Mouse (Mus musculus): ENCODE data around the gene Cap2. TPM values are rescaled to one million over a fixed set of nuclear protein-coding genes. Genes with fewer than 3 reads are reported as not detected.
A peak's percentile ranks its signal among the peaks of the same experiment; 100 is the strongest.

The Cap2 gene
- polyA plus RNA-seq, 1 experiment from 2014 or later, result 8.5 TPM

GRCm38 (mm10) chr13:46616673-46617362, 115.2 kb downstream of the Cap2 start:
- no peak overlapping the region for H3K4me2 ChIP-seq (replicated peaks; ENCODE audit: low read depth, low read length)
- H3K9ac ChIP-seq (replicated peaks; ENCODE audit: low read depth, low read length), result no peak overlapping the region
- H3K9me3 ChIP-seq (ENCODE audit: control insufficient read depth, low read depth, low read length), result no peaks in the 10 kb centered on the region
- H3K4me3 ChIP-seq (ENCODE audit: low read depth, low read length), result no peak overlapping the region
- 86% methylated on average over 19 of the region's 19 CpGs for WGBS
- H3K27ac ChIP-seq (ENCODE audit: low read length), result no peak overlapping the region
- no peaks in the 10 kb centered on the region for H3K27me3 ChIP-seq (ENCODE audit: control insufficient read depth, insufficient read depth, low read length)
- no peak for ATAC-seq (ENCODE audit: insufficient number of reproducible peaks, insufficient read depth, low FRiP score, low read depth)
- no peaks in the 10 kb centered on the region for H3K36me3 ChIP-seq (ENCODE audit: control insufficient read depth, insufficient read depth, low read length)
- peaks cover 10% of the 10 kb centered on the region for H3K4me1 ChIP-seq (ENCODE audit: control insufficient read depth, insufficient read depth, low read length)

GRCm38 (mm10) chr13:46619633-46620032, 118.0 kb downstream of the Cap2 start:
- peak overlapping the region; percentile 24 for H3K4me2 ChIP-seq (replicated peaks; ENCODE audit: low read depth, low read length)
- 0 out of 2 replicates have a peak overlapping the region, but pooled peaks have one; percentile 27 for H3K27ac ChIP-seq (ENCODE audit: low read length)
- no peak overlapping the region for H3K9ac ChIP-seq (replicated peaks; ENCODE audit: low read depth, low read length)
- H3K4me3 ChIP-seq (ENCODE audit: low read depth, low read length), result peak overlapping the region; percentile 1; the same call in 1 of the 2 replicates
- H3K27me3 ChIP-seq (ENCODE audit: control insufficient read depth, insufficient read depth, low read length), result no peaks in the 10 kb centered on the region
- WGBS, result 17% methylated on average over 11 of the region's 11 CpGs
- no peaks in the 10 kb centered on the region for H3K9me3 ChIP-seq (ENCODE audit: control insufficient read depth, low read depth, low read length)
- H3K36me3 ChIP-seq (ENCODE audit: control insufficient read depth, insufficient read depth, low read length), result no peaks in the 10 kb centered on the region
- no peak for ATAC-seq (ENCODE audit: insufficient number of reproducible peaks, insufficient read depth, low FRiP score, low read depth)
- peaks cover 10% of the 10 kb centered on the region for H3K4me1 ChIP-seq (ENCODE audit: control insufficient read depth, insufficient read depth, low read length)

DNA sequence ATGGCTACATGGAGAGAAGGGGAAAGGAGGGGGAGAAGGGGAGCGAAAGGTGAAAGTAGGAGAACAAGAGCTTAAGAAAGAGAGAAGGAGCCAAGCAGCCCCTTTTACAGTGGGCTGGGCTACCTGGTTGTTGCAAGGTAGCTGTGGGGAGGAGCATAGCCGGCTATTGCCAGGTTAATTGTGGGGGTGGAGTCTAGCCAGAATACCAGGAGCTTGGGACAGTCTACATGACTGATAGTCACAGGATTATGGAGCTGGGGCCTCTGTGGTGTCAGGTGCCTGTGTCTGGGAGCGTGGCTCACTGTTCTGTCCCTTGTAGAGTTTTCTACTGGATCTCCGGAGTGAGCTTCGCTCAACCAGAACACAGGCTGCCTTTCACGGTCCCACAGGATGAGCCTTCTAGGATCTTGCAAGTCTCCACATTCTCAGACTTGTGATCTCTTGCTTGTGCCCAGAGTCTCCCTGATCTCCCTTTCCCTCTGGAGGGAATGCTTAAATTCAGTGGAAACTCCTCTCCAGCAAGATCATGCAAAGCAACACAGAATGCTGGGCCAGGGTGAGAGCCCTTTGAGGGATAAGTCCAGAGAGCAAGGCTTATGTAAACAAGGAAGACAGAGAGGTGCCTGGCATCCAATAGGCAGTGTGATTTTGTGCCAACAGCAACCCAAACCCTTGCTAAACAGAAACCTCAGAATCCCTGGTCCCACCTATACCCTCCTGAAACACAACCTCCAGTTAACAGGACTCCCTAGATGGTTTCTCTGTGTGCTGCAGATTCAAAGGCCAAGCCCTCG, 119.5 kb downstream of the Cap2 start:
- no peak overlapping the region for H3K27ac ChIP-seq (ENCODE audit: low read length)
- ATAC-seq (ENCODE audit: insufficient number of reproducible peaks, insufficient read depth, low FRiP score, low read depth), result no peak
- no peak overlapping the region for H3K4me2 ChIP-seq (replicated peaks; ENCODE audit: low read depth, low read length)
- H3K9ac ChIP-seq (replicated peaks; ENCODE audit: low read depth, low read length), result no peak overlapping the region
- H3K4me1 ChIP-seq (ENCODE audit: control insufficient read depth, insufficient read depth, low read length), result peaks cover 10% of the 10 kb centered on the region
- no peak overlapping the region for H3K4me3 ChIP-seq (ENCODE audit: low read depth, low read length)
- WGBS, result 79% methylated on average over 7 of the region's 7 CpGs
- no peaks in the 10 kb centered on the region for H3K27me3 ChIP-seq (ENCODE audit: control insufficient read depth, insufficient read depth, low read length)
- H3K36me3 ChIP-seq (ENCODE audit: control insufficient read depth, insufficient read depth, low read length), result no peaks in the 10 kb centered on the region
- H3K9me3 ChIP-seq (ENCODE audit: control insufficient read depth, low read depth, low read length), result no peaks in the 10 kb centered on the region

- no peak overlapping the region for H3K9ac ChIP-seq (replicated peaks; ENCODE audit: low read depth, low read length)
- no peak overlapping the region for H3K27ac ChIP-seq (ENCODE audit: low read length)
- no peak overlapping the region for H3K4me3 ChIP-seq (ENCODE audit: low read depth, low read length)
- ATAC-seq (ENCODE audit: insufficient number of reproducible peaks, insufficient read depth, low FRiP score, low read depth), result no peak
- H3K4me1 ChIP-seq (ENCODE audit: control insufficient read depth, insufficient read depth, low read length), result no peaks in the 10 kb centered on the region
- H3K36me3 ChIP-seq (ENCODE audit: control insufficient read depth, insufficient read depth, low read length), result no peaks in the 10 kb centered on the region
- WGBS, result 86% methylated on average over 9 of the region's 9 CpGs
- H3K27me3 ChIP-seq (ENCODE audit: control insufficient read depth, insufficient read depth, low read length), result no peaks in the 10 kb centered on the region
- no peak overlapping the region for H3K4me2 ChIP-seq (replicated peaks; ENCODE audit: low read depth, low read length)
- H3K9me3 ChIP-seq (ENCODE audit: control insufficient read depth, low read depth, low read length), result no peaks in the 10 kb centered on the region
Measured at GRCm38 (mm10) chr13:46626608-46627007, 125.0 kb downstream of the Cap2 start.

GRCm38 (mm10) chr13:46627841-46628240, 126.2 kb downstream of the Cap2 start:
- H3K27me3 ChIP-seq (ENCODE audit: control insufficient read depth, insufficient read depth, low read length), result no peaks in the 10 kb centered on the region
- no peak overlapping the region for H3K4me3 ChIP-seq (ENCODE audit: low read depth, low read length)
- no peak overlapping the region for H3K27ac ChIP-seq (ENCODE audit: low read length)
- H3K4me2 ChIP-seq (replicated peaks; ENCODE audit: low read depth, low read length), result no peak overlapping the region
- H3K9ac ChIP-seq (replicated peaks; ENCODE audit: low read depth, low read length), result no peak overlapping the region
- no peak for ATAC-seq (ENCODE audit: insufficient number of reproducible peaks, insufficient read depth, low FRiP score, low read depth)
- no peaks in the 10 kb centered on the region for H3K4me1 ChIP-seq (ENCODE audit: control insufficient read depth, insufficient read depth, low read length)
- H3K9me3 ChIP-seq (ENCODE audit: control insufficient read depth, low read depth, low read length), result no peaks in the 10 kb centered on the region
- 64% methylated on average over 10 of the region's 10 CpGs for WGBS
- H3K36me3 ChIP-seq (ENCODE audit: control insufficient read depth, insufficient read depth, low read length), result no peaks in the 10 kb centered on the region

GRCm38 (mm10) chr13:46629391-46629790, 127.7 kb downstream of the Cap2 start:
- Histone ChIP-seq H3K36me3 (ENCODE audit: control insufficient read depth, insufficient read depth, low read length) (no peaks in the 10 kb centered on the region), H3K9me3 (ENCODE audit: control insufficient read depth, low read depth, low read length) (no peaks in the 10 kb centered on the region), H3K9ac (replicated peaks; ENCODE audit: low read depth, low read length) (no peak overlapping the region), H3K4me2 (replicated peaks; ENCODE audit: low read depth, low read length) (no peak overlapping the region), H3K4me3 (ENCODE audit: low read depth, low read length) (no peak overlapping the region), H3K4me1 (ENCODE audit: control insufficient read depth, insufficient read depth, low read length) (no peaks in the 10 kb centered on the region), H3K27ac (ENCODE audit: low read length) (no peak overlapping the region), H3K27me3 (ENCODE audit: control insufficient read depth, insufficient read depth, low read length) (no peaks in the 10 kb centered on the region)
- 56% methylated on average over 6 of the region's 6 CpGs for WGBS
- ATAC-seq (ENCODE audit: insufficient number of reproducible peaks, insufficient read depth, low FRiP score, low read depth), result no peak

- H3K4me2 ChIP-seq (replicated peaks; ENCODE audit: low read depth, low read length), result no peak overlapping the region
- no peak overlapping the region for H3K9ac ChIP-seq (replicated peaks; ENCODE audit: low read depth, low read length)
- WGBS, result 45% methylated on average over 4 of the region's 4 CpGs
- H3K27me3 ChIP-seq (ENCODE audit: control insufficient read depth, insufficient read depth, low read length), result no peaks in the 10 kb centered on the region
- H3K4me3 ChIP-seq (ENCODE audit: low read depth, low read length), result no peak overlapping the region
- H3K36me3 ChIP-seq (ENCODE audit: control insufficient read depth, insufficient read depth, low read length), result no peaks in the 10 kb centered on the region
- H3K27ac ChIP-seq (ENCODE audit: low read length), result no peak overlapping the region
- ATAC-seq (ENCODE audit: insufficient number of reproducible peaks, insufficient read depth, low FRiP score, low read depth), result no peak
- H3K9me3 ChIP-seq (ENCODE audit: control insufficient read depth, low read depth, low read length), result no peaks in the 10 kb centered on the region
- no peaks in the 10 kb centered on the region for H3K4me1 ChIP-seq (ENCODE audit: control insufficient read depth, insufficient read depth, low read length)
Measured at GRCm38 (mm10) chr13:46632796-46633195, 131.1 kb downstream of the Cap2 start.

- WGBS, result 52% methylated on average over 18 of the region's 18 CpGs
Measured at GRCm38 (mm10) chr13:46633320-46634132, 131.9 kb downstream of the Cap2 start.

More at GRCm38 (mm10) chr13:46633320-46634132, 131.9 kb downstream of the Cap2 start:
- Histone ChIP-seq H3K27me3 (ENCODE audit: control insufficient read depth, insufficient read depth, low read length) (no peaks in the 10 kb centered on the region), H3K27ac (ENCODE audit: low read length) (no peak overlapping the region), H3K4me3 (ENCODE audit: low read depth, low read length) (no peak overlapping the region), H3K4me2 (replicated peaks; ENCODE audit: low read depth, low read length) (no peak overlapping the region), H3K9ac (replicated peaks; ENCODE audit: low read depth, low read length) (no peak overlapping the region), H3K36me3 (ENCODE audit: control insufficient read depth, insufficient read depth, low read length) (no peaks in the 10 kb centered on the region), H3K4me1 (ENCODE audit: control insufficient read depth, insufficient read depth, low read length) (no peaks in the 10 kb centered on the region), H3K9me3 (ENCODE audit: control insufficient read depth, low read depth, low read length) (no peaks in the 10 kb centered on the region)
- no peak for ATAC-seq (ENCODE audit: insufficient number of reproducible peaks, insufficient read depth, low FRiP score, low read depth)

All from stomach, embryonic 14.5 days (tissue).